Mouse (Mus musculus): ENCODE results near the gene Rnf103. TPM values are rescaled to one million over a fixed set of nuclear protein-coding genes. Genes with fewer than 3 reads are reported as not detected.

The Rnf103 gene
- total RNA-seq, 2 experiments from 2014 or later, result 44.5 to 47.7 TPM

DNA sequence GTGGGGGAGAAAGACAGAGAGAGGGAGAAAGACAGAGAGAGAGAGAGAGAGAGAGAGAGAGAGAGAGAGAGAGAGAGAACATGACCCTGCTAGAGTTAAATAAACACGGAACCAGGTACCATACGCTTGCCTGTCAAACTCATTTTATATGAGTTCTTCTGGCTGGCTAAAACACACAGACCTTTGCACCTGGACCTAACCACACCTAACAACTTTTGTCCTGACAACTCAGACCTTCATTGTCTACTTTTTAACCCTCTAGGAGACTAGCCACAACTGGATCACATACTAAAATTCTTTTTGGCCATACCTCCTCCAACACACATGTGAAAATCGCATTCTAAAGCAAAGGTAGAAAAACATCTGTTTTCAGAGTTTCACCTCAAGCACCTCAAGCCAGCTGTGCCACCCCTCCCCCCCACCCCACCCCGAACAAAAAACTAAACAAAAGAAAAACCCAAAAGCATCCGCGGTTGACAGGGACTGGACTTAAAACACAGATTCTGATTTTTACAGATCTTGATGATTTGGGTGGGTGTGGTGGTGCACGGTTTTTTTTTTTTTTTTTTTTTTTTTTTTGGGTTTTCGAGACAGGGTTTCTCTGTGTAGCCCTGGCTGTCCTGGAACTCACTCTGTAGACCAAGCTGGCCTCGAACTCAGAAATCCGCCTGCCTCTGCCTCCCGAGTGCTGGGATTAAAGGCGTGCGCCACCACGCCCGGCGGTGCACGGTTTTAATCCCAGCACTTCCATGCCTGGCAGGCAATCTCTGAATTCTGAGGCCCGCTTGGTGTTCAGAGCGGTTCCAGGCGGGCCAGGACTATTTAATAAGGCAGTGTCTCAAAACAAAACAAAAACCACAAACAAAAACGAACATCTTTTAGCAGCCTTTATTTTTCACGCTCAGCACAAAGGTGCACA lies 679 bp upstream of the Rnf103 start:
- no peak for DNase-seq

DNA sequence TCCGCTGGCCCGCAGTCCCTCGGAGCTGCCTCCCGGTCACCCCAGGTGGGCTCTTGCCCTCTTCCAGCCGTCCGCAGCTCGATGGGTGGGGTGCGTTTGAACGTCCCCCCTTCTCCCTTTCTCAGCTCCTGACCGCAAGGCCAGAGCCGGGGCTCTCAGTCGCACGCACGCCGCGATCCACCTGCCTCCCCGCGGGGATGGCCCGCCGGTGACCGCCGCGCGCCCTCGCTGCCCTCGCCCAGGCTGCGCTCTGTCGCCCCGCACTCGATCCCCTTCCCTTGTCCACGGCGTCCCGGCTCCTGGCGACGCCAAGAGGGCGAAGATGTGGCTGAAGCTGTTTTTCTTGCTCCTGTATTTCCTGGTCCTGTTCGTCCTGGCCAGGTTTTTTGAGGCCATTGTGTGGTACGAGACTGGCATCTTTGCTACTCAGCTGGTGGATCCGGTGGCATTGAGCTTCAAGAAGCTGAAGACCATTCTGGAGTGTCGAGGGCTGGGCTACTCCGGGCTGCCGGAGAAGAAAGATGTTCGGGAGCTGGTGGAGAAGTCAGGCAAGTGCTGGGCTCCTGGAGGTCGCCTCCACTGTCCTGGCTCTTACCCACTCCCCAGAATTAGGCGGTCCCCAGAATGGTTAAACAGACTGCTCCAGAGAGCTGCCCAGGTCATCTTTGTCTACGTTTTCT lies 787 bp downstream of the Rnf103 start:
- DNase-seq, result peak in 1 of 2 experiments; percentile 45

DNA sequence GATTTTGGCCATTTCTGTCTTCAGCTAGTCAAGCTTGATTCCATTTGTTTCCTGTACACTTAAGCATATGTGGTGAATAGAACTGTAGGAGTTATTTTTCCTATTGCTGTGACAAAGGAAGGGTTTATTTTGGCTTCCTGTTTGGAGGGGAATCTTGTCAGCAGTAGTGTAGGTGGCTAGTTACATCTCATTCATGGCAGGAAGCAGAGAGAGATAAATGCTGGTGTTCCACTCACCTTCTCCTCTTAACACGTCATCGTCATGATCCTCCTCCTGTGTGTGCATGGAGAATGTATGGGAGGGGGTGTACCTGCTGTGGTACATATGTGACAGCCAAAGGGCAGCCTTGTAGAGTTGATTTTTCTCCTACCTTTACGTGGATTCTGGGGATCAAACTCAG lies 6.9 kb downstream of the Rnf103 start:
- DNase-seq, result no peak

DNA sequence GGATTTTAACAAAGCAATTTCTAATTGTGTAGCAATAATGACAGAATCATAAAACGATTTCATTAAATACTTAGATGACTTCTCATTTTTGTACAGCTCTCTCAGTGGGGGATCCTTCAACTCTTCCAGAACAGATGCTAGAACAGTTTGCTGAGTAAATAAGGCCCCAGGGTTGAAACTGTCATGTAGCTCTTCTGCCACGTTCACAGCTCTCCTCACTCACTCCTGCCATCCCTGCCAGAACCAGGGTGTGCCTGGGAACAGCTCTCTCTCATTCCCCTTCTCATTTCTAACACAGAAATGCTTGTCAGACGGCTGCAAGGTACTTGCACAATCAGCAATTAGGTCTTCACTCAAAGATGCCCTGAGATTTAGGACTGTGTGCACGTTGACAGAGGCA lies 9.3 kb downstream of the Rnf103 start:
- DNase-seq, result no peak

DNA sequence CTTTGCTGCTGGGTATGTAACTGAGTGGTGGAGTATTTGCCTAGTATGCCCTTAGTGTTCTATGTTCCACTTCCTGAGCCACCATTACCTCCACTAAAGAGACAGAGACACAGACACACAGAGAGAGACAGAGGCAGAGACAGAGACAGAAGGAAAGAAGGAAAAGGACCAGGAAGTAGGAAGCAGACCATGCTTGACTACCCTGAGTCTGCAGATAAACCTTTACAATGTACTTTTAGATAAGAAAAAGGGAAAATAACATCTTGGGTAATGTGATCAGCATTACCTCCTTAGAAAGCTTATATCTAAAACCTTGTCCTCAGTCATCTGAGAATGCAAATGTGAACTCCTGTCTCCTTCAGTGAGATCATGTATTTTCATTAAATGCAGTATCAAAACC lies 10.0 kb downstream of the Rnf103 start:
- DNase-seq, result no peak

DNA sequence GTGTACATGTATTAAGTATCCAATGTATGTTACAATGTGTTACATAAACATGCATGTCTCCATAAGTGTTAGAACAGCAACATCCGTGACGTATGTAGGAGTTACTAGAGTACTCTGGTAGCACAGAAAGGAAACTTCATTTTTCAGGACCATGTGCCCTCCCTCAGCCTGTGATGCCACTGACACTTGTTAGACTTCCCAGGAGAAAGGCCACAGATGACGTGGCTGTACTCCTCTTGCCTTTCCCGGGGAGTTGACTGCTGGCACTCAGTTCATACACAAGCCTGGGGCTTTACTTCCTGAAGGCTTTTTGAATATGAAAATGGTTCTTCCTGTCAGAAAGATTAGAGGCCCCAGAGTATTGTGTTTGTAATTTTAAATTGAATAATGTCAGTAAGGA lies 10.4 kb downstream of the Rnf103 start:
- DNase-seq, result no peak

DNA sequence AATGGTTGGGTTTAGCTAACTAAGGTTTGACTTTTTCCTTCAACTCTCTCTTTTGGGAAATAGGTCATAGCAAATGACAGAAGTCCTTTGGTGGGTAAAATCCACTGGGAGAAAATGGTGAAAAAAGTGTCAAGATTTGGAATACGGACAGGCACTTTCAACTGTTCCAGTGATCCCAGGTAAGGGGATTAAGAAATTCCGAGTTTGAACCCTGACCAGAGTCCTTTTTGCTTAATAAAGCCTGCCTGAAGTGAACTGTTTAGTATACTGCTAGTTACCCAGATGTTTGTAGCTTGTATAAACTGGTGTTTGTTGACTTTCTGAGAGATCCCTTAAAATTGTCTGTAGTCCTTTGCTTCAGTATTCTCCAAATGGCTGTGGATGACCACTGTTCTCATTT lies 12.0 kb downstream of the Rnf103 start:
- DNase-seq, result no peak

DNA sequence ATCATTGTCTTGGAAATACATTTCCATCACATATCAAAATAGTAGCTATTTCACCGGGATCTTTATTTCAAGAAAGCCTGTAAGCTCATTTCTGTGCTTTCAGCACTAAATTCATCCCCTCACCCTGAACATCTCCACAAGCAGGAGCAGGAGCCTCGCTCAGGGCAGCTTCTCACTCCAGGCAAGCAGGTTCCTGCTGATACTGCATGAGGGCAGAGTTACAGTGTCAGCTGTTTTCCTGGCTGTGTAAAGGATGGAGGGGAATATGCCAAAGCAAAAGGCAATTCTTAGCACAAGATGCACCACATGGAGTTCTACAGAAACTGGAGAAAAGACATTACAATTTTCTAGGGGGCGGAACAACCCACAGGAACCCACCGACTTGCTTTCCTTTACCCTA lies 25.8 kb downstream of the Rnf103 start:
- no peak for DNase-seq

DNA sequence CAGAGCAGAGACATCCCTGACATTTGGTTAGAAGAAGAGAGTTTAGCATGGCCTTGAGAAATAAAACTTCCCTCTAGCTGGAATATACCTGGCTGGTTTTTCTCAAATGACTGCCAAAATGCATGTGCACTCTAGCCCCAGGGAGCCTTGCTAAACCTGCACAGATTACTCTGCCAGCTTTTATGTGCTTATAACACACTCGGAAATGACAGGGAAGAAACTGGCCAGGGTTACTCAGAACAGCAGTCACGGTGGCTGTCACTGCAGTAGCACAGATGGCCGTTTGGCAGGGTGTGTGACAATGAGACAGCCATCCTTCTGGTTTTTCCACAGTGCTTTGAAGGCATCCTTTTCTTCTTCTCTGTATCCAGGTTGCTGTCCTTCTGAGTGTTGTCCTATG lies 31.9 kb downstream of the Rnf103 start:
- DNase-seq, result peak; percentile 45 to 51

DNA sequence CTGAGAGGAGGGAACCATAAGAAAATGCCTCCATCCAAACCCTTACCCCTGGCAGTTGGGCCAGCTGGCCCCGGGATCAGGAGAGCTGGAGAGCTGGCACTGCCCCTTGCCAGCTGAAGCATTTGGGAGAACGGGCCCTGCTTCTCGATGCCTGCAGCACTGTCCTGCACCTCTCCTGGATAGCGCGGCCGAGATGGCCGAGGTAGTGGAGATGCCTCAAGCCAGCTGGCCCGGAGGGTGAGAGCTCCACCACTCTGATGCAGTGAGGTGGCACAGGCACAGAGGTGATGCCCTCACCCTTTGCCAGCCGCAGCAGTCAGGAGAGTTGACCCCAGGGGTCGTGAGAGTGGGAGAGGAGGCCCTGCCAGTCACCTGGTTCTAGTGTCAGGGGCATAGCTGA lies 33.4 kb downstream of the Rnf103 start:
- DNase-seq, result no peak

DNA sequence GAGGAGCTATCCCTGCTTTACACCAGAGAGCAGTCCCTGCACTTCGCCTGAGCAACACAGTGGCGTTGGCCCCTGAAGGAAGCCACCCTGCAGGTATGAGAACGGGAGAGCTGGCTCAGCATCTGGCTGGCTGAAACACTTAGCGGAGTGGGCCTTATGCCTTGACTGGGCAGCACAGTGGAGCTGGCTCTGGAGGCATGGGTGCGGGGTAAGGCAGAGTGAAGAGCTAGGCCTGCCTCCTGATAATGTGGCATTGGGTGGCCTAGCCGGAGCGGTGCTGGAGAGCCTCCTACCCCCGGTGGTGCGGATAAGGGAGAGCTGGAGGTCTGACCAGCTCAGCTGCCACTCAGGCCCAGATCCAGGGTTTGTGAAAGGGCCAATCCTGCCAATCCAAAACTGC lies 34.1 kb downstream of the Rnf103 start:
- DNase-seq, result no peak

DNA sequence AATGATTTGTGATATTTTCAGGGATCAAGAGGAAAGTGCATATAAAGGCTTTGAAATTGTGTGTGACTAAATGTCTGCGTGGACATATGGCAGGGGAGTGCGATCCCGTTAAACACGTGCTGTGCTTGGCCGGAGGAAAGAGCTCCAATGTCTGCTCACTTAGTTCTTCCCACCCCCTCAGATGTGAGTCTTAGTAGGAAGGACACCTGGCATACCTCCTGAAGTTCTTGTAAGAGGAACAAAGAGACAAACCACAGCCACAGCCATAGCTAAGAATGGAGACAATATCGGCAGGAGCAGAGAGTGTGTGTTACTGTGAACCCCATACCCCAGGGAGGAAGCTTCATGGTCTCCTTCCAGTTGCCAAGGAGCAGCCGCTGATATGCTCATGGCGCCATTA lies 36.5 kb downstream of the Rnf103 start:
- DNase-seq, result no peak

DNA sequence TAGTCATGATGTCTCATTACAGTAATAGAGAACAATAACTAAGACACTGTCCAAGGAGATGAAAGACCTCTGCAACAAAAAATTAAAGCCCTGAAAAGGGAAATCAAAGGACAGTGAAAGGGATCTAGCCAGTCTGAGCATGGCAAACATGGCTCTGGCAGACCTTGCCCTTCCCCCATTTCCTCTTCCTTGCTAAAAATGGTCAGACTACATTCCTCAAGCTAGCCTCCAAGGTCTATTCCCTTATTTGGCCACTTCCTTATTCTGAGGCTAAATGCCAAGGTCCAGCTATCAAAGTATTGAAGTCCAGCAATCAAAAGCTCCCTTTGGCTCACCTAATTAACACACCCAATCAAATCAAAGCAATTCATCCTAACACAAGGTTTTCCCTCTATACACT lies 43.6 kb downstream of the Rnf103 start:
- no peak for DNase-seq

DNA sequence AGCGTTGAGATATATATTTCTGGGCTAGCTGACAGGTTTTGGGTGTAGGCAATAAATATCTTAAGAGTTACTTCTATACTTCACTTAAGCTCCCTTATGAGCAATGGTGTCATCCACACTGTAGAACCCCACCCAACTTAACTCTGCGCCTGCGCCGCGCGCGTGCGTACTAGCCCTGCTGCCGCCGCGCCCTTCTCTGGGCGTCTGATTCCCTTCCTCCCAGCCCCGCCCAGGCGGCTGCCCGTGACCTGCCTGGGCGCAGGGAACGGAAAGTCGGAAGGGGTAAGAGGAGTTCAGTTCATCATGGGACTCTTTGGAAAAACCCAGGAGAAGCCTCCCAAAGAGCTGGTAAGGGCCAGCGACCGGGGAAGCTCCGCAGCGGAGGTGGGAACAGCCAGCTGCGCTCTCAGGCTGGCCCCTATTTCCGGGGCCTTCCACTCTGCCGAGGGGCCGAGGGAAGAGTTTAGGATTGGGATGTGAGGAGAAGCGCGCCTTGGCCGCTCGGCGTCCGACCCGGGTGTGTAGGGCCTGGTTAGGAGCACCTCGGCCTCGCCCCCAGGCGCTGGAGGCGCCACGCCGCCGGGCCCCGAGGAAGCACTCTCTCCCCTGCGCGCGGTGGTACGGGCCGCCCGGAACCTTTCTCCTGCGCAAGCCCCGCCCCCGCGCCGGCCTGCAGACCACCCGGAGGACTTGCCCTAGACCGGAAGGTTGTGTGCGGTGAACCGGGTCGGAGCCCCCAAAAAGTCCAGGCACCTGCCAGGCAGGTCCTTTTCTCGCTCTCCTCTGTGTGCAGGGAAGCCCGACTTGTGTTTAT lies 50.2 kb downstream of the Rnf103 start, which contains the start of gene Chmp3:
Chmp3 (plus strand) TSS at position 112 of the 814 bp plus-strand sequence.
- peak; percentile 95 to 98 for DNase-seq

DNA sequence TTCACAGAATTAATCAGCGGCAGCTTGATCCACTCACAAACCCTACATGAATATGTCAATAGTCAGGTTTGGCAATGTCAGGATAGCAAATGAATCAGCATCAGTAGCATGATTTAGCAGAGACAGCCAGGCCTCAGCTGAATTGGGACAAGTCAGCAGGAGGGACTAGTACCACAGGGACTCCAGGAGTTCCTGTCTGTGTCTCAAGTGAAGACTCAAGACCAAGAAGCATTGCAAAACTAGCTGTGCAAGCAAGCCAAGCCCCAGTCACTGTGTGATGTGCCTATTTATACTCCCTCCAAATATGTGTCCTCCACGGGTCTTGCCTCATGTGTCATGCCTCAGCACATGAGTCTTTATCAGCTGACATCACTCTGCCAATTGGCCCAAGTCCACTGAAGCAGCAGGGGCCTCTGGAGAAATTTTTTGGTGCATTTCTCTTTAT lies 61.8 kb downstream of the Rnf103 start:
- DNase-seq, result no peak

DNA sequence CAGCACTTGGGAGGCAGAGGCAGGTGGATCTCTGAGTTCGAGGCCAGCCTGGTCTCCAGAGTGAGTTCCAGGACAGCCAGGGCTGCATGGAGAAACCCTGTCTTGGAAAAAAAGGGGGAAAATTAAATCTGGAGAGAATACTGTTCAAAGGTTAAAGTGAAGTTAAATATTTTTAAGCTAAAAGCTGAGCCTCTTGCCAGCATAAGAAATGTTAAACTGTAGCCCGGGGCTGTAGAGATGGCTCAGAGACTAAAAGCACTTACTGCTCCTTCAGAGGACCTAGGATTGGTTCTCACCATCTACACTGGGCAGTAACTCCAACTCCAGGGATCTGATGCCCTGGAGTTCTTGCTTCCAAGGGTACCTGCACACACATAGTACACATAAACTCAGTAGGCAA lies 63.1 kb downstream of the Rnf103 start:
- no peak for DNase-seq

Other genes starting within 250 kb of the Rnf103 start
- gene Krcc1, start 222.2 kb upstream of the Rnf103 start, total RNA-seq (2021), result 10 to 100 TPM; 17.2 to 17.4 TPM
- under 1 TPM; 0.47 to 0.86 TPM for gene Smyd1, start 171.7 kb upstream of the Rnf103 start, total RNA-seq (2021)
- gene Cd8b1, start 171.1 kb upstream of the Rnf103 start, total RNA-seq (2021), result not detected
- gene Cd8a, start 120.5 kb upstream of the Rnf103 start, total RNA-seq (2021), result not detected
- 100 to 1,000 TPM; 100 to 103 TPM for gene Rmnd5a, start 53.3 kb upstream of the Rnf103 start, total RNA-seq (2021)
- gene Chmp3, start 49.9 kb downstream of the Rnf103 start, total RNA-seq (2021), result 10 to 100 TPM; 94.7 to 99.2 TPM
- 10 to 100 TPM; 38.7 to 44.6 TPM for gene Kdm3a, start 139.1 kb downstream of the Rnf103 start, total RNA-seq (2021)
- gene Reep1, start 213.7 kb downstream of the Rnf103 start, total RNA-seq (2021), result 10 to 100 TPM; 72.9 to 75.7 TPM